Mouse (Mus musculus) intestine, postnatal 0 days (tissue): ENCODE measurements at regions not wholly inside any gene's neighbourhood (a gene's known extent, or its start where the extent isn't known, plus 50 kb on each side); places are given as distances from the start of the nearest gene placed in this dataset.

ENCODE experiments used
- ATAC-seq: fragments of 200-750 bp; cut with Nextera tagmentation; 2 replicates; pipeline ENCODE4 v1.8.0; 2017; ENCODE audit warnings: mild to moderate bottlenecking, moderate TSS enrichment, moderate library complexity
- H3K27ac ChIP-seq: fragments of 300-500 bp; sonication (generic); 2 replicates; pipeline ENCODE4 v1.5.1; 2014; ENCODE audit warnings: mild to moderate bottlenecking, low read depth, low read length, moderate library complexity
- H3K27me3 ChIP-seq: fragments of 300-500 bp; sonication (generic); replicated peaks from 2 replicates; pipeline ENCODE4 v1.6.1; 2014; ENCODE audit warnings: low read length, mixed read lengths; ENCODE audit not compliant: control insufficient read depth, insufficient read depth
- H3K36me3 ChIP-seq: fragments of 300-500 bp; sonication (generic); 2 replicates; pipeline ENCODE4 v1.6.1; 2014; ENCODE audit warnings: mild to moderate bottlenecking, moderate library complexity; ENCODE audit not compliant: control insufficient read depth, insufficient read depth
- H3K4me1 ChIP-seq: fragments of 300-500 bp; sonication (generic); replicated peaks from 2 replicates; pipeline ENCODE4 v1.6.1; 2014; ENCODE audit warnings: antibody characterized with exemption, low read length, mixed read lengths; ENCODE audit not compliant: control insufficient read depth, insufficient read depth
- H3K4me2 ChIP-seq: fragments of 300-500 bp; sonication (generic); replicated peaks from 2 replicates; pipeline ENCODE4 v1.6.1; 2014; ENCODE audit warnings: low read depth, mild to moderate bottlenecking, moderate library complexity
- H3K4me3 ChIP-seq: fragments of 300-500 bp; sonication (generic); 2 replicates; pipeline ENCODE4 v1.5.1; 2014; ENCODE audit warnings: low read depth, low read length
- H3K9ac ChIP-seq: fragments of 300-500 bp; sonication (generic); 2 replicates; pipeline ENCODE4 v1.6.1; 2014; ENCODE audit warnings: mild to moderate bottlenecking, low read depth, low read length
- H3K9me3 ChIP-seq: fragments of 300-500 bp; sonication (generic); 2 replicates; pipeline ENCODE4 v1.6.1; 2016; ENCODE audit warnings: mixed run types; ENCODE audit not compliant: control insufficient read depth
- CTCF ChIP-seq: sonication (generic); IDR thresholded peaks from 2 replicates; pipeline ENCODE4 v1.5.1; 2016; ENCODE audit warnings: low read depth, mild to moderate bottlenecking, control low read depth, antibody characterized with exemption, moderate library complexity
- WGBS: fragments of 180-500 bp; shearing (Covaris S2); extraction: QIAGEN DNeasy Blood & Tissue Kit; methylation state at CpG from one replicate; pipeline ENCODE4 v1.1.7; 2014; 5-methylcytosine and 5-hydroxymethylcytosine counted together

DNA sequence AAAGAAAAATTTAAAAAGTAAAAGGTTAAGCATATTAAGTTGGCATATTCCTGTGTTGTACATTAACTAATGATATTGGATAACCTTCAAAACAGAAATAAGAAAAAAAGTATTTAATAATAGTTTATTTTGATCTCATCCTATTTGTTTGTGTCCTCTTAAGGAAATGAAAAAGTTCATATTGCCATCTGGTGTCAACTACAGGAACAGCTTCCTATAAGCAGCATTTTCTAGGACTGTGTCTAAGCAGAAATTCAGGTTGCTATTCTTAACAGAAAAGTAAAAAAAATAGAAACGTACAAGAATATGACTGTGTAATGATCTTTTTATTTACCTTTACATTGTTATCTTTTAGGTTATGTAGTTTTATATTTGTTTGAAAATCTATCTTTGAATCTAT is 313.4 kb upstream of the G6pd2 start:
- TF ChIP-seq CTCF, result peak; percentile 25; the same call in 1 of the 2 replicates
- no peak overlapping the region for H3K4me3 ChIP-seq
- no peak overlapping the region for H3K27ac ChIP-seq
- H3K4me2 ChIP-seq, result no peak overlapping the region
- ATAC-seq, result no peak
- no peaks in the 10 kb centered on the region for H3K36me3 ChIP-seq
- H3K9ac ChIP-seq, result no peak overlapping the region
- no peaks in the 10 kb centered on the region for H3K9me3 ChIP-seq
- no peaks in the 10 kb centered on the region for H3K27me3 ChIP-seq
- 62% methylated on average over 1 of the region's 1 CpGs for WGBS
- H3K4me1 ChIP-seq, result no peaks in the 10 kb centered on the region

DNA sequence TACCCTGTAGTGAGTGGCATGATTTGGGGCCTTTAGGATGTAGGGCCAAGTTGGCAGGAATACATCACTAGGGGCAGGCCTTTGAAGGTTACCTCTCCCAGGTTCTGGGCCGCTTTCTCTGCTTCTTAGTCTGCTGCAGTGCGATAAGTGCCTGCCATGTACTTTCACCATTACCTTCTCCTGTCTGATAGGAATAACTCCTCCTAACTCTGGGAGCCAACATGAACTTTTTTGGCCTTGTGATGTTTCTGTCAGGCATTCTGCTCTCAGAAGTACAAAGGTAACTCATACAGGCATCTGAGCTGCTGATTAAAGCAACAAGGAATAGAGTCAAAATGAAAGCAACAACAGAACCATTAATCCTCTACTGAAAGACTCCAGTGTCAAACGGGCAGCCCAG is 301.2 kb upstream of the G6pd2 start:
- Histone ChIP-seq H3K4me2 (no peak overlapping the region), H3K36me3 (no peaks in the 10 kb centered on the region), H3K27ac (no peak overlapping the region), H3K9me3 (no peaks in the 10 kb centered on the region), H3K4me3 (no peak overlapping the region), H3K27me3 (no peaks in the 10 kb centered on the region), H3K9ac (no peak overlapping the region), H3K4me1 (no peaks in the 10 kb centered on the region)
- ATAC-seq, result no peak
- TF ChIP-seq CTCF, result no peak
- WGBS, result 94% methylated on average over 3 of the region's 3 CpGs

DNA sequence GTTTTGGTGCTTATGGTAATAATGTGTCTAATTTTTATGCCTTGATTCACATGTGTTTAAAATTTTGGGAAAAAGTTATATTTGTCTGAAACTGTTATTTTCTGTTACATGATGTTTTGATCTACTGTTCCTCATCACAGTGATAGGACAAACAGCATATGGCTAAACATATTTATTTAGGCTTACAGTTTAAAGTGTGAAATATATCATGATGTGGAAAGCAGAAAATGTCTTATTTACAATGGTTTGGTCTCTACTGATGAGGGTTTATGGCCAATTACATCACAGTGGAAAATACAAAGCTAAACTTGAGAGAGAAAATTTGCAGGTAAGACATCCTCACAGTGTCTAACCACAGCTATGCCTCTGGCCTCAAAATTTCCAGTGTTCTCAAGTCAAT is 268.1 kb upstream of the G6pd2 start:
- Histone ChIP-seq H3K9ac (no peak overlapping the region), H3K27ac (no peak overlapping the region), H3K4me1 (no peaks in the 10 kb centered on the region), H3K9me3 (no peaks in the 10 kb centered on the region), H3K36me3 (no peaks in the 10 kb centered on the region), H3K4me3 (no peak overlapping the region), H3K27me3 (no peaks in the 10 kb centered on the region), H3K4me2 (no peak overlapping the region)
- no peak for TF ChIP-seq CTCF
- ATAC-seq, result no peak

DNA sequence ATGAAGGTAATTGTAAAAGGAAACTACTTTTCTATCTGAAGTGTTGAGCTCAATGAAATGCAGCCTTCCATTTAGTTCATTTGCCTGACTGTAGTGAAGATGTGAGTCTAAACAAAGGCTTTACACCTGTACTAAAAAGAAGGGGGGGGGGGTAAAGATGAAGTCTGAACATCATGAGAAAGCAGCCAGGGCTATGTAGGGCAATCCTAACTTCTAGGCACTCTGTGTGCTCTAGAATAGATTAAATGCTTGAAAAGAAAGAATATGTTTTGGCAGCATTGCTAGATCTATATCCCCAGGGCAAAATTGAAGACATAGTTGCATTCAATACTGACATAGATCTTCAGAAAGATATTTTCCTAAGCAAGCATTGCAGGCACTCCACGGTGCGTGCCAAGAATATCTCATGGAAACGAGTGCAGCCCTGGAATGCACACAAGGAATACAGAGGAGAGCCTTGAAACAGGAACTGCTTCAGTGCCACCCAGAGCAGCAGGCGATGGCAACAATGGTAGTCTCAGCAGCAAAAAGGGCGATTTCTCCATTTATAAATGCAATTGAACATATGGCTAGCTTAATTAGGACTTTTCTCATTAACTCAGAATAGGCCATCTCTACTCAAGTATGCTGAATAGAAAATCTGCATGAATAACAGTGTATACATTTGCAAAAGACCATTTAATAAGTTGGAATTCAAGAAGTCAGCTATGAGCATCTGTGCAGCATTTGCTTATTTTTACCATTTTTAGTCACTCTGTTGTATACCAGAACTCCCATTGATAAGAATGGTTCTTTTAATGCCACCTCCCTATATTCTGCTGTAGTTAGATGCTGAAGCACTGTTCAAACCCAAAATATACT is 261.8 kb upstream of the G6pd2 start:
- WGBS, result 68% methylated on average over 5 of the region's 5 CpGs
- no peaks in the 10 kb centered on the region for H3K27me3 ChIP-seq
- no peak overlapping the region for H3K4me3 ChIP-seq
- H3K9ac ChIP-seq, result no peak overlapping the region
- TF ChIP-seq CTCF, result no peak
- no peaks in the 10 kb centered on the region for H3K4me1 ChIP-seq
- no peak for ATAC-seq
- H3K9me3 ChIP-seq, result no peaks in the 10 kb centered on the region
- no peak overlapping the region for H3K27ac ChIP-seq
- H3K4me2 ChIP-seq, result no peak overlapping the region
- no peaks in the 10 kb centered on the region for H3K36me3 ChIP-seq

DNA sequence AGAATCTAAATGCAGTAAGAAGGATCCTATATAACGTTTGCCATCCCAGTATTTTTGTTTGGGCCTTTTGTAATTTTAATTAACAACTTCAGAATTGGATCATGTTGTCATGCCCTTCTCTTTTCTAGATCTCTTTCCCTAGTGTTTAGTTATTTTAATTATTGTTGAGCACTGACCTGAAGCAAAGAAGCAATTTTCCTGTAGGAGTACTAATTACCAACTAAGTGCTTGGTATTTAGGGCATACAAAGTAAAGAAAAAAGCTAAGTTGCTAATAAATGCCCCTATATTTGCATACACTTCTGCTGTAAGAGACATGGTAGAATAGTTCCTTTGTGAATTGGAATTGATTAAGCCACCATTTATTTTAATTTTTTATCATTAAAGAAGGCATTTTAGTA is 255.1 kb upstream of the G6pd2 start:
- Histone ChIP-seq H3K27ac (no peak overlapping the region), H3K4me2 (no peak overlapping the region), H3K27me3 (no peaks in the 10 kb centered on the region), H3K36me3 (no peaks in the 10 kb centered on the region), H3K4me3 (no peak overlapping the region), H3K4me1 (no peaks in the 10 kb centered on the region), H3K9ac (no peak overlapping the region), H3K9me3 (no peaks in the 10 kb centered on the region)
- ATAC-seq, result no peak
- WGBS, result 81% methylated on average over 1 of the region's 1 CpGs
- no peak for TF ChIP-seq CTCF
